Comparison of ENCODE assay signal across 9 mouse cellular contexts in genomic region chr9:65562081-65562506, GRCm38 (mm10). TPM values are rescaled to one million over a fixed set of nuclear protein-coding genes. Genes with fewer than 3 reads are reported as not detected.
DNase-seq lines count a peak whose midpoint lies in the region; ATAC-seq lines count a peak whose summit lies in the region.
"Had no signal": no experiment of that assay in that cellular context is flagged by ENCODE, and none has a peak within 500 bp of the region (broad histone marks: within the 10 kb centered on the region; RNA-seq: fewer than 3 reads in every experiment).

No protein-coding gene starts in this region.

- H3K27me3 ChIP-seq in intestine, embryonic 14.5 days (replicated peaks; ENCODE audit: control insufficient read depth, insufficient read depth, low read length), result no peaks in the 10 kb centered on the region

- no peaks in the 10 kb centered on the region for H3K9me3 ChIP-seq in intestine, embryonic 14.5 days (ENCODE audit: control insufficient read depth, low read length)

- H3K4me2 ChIP-seq in intestine, embryonic 14.5 days (ENCODE audit: low read length), result no peak overlapping the region

- H3K4me1 ChIP-seq in intestine, embryonic 14.5 days (replicated peaks; ENCODE audit: control insufficient read depth, insufficient read depth, low read length), result peaks cover 9% of the 10 kb centered on the region

- peak overlapping the region; percentile 61 for H3K27ac ChIP-seq in intestine, embryonic 14.5 days (ENCODE audit: low read depth)

- no peak overlapping the region for H3K4me3 ChIP-seq in intestine, embryonic 14.5 days (ENCODE audit: low read depth, low read length)

- intact Hi-C loops in left cerebral cortex, postnatal 10 days (cut with DNase I), result no loop called here

- H3K9ac ChIP-seq in intestine, embryonic 14.5 days (ENCODE audit: low read length), result 0 out of 2 replicates have a peak overlapping the region, but pooled peaks have one; percentile 22

- peak; percentile 60 for DNase-seq in adrenal gland, postnatal 14 days
- peak; percentile 24 for DNase-seq in cerebellum, adult 8-10 months
- peak; percentile 57 for DNase-seq in gastrocnemius, postnatal 10 days
- DNase-seq in intestine, embryonic 14.5 days (ENCODE audit: low spot score), result no peak
- DNase-seq in left cerebral cortex, postnatal 10 days (ENCODE audit: extremely low spot score in 1 of 2, low spot score in 2 of 2), result peak; percentile 60 to 85
- peak; percentile 46 for DNase-seq in mesoderm, embryonic 11.5 days (ENCODE audit: low read depth, low spot score)

- 21% methylated on average over 4 of the region's 4 CpGs for WGBS in intestine, embryonic 14.5 days

- peaks cover 50% of the 10 kb centered on the region for H3K36me3 ChIP-seq in intestine, embryonic 14.5 days (ENCODE audit: control insufficient read depth, insufficient read depth, low read length)

- ATAC-seq in intestine, embryonic 14.5 days (replicated peaks; ENCODE audit: low FRiP score, low TSS enrichment, low read depth), result 0 out of 2 replicates have a peak, but pooled peaks have one; percentile 40
- ATAC-seq in CD4-positive, CD25-positive, alpha-beta regulatory T cell, adult 4 months, result no peak
- ATAC-seq in activated CD4-positive, CD25-positive, alpha-beta regulatory T cell, adult 4 months, result no peak

RNA-seq across cellular contexts. Expression of gene Plekho2, which starts 17.7 kb away (rescaled TPM):
- 36.1 and 48.0 TPM in 2 replicates for total RNA-seq in adrenal gland, postnatal 14 days (2021)
- total RNA-seq in gastrocnemius, postnatal 10 days (2021), result 10 to 100 TPM; 11.4 to 17.3 TPM
- polyA plus RNA-seq in intestine, embryonic 14.5 days (2014; fragmentation: Nextera tagmentation; extraction: Ambion mirVana), result 11.9 and 12.6 TPM in 2 replicates
- 1 to 10 TPM; 4.9 to 9.5 TPM for total RNA-seq in left cerebral cortex, postnatal 10 days (2021)
- polyA plus RNA-seq in CD4-positive, CD25-positive, alpha-beta regulatory T cell, adult 4 months (2017; shearing (Covaris generic)), result 10 to 100 TPM; 53.6 to 81.0 TPM
- 10 to 100 TPM; 48.8 to 64.6 TPM for polyA plus RNA-seq in activated CD4-positive, CD25-positive, alpha-beta regulatory T cell, adult 4 months (2017; shearing (Covaris generic))

RNA-seq across cellular contexts. Expression of gene Pif1, which starts 24.9 kb away (rescaled TPM):
- 1.7 and 2.9 TPM in 2 replicates for total RNA-seq in adrenal gland, postnatal 14 days (2021)
- 1 to 10 TPM in 1 of 2 experiments, under 1 TPM in 1; 0.92 to 1.4 TPM for total RNA-seq in gastrocnemius, postnatal 10 days (2021)
- 8.1 and 9.9 TPM in 2 replicates for polyA plus RNA-seq in intestine, embryonic 14.5 days (2014; fragmentation: Nextera tagmentation; extraction: Ambion mirVana)
- 1 to 10 TPM in 1 of 2 experiments, under 1 TPM in 1; 0.79 to 1.1 TPM for total RNA-seq in left cerebral cortex, postnatal 10 days (2021)
- polyA plus RNA-seq in CD4-positive, CD25-positive, alpha-beta regulatory T cell, adult 4 months (2017; shearing (Covaris generic)), result 1 to 10 TPM in 1 of 2 experiments, under 1 TPM in 1; 0.73 to 1.1 TPM
- polyA plus RNA-seq in activated CD4-positive, CD25-positive, alpha-beta regulatory T cell, adult 4 months (2017; shearing (Covaris generic)), result 1 to 10 TPM; 2.4 to 2.6 TPM
- total RNA-seq: neutrophil, adult 5-6 weeks had no signal

RNA-seq across cellular contexts. Expression of gene Ankdd1a, which starts 42.1 kb away (rescaled TPM):
- 0.41 TPM in 1 of 2 replicates, not detected in the other for total RNA-seq in adrenal gland, postnatal 14 days (2021)
- not detected for total RNA-seq in gastrocnemius, postnatal 10 days (2021)
- polyA plus RNA-seq in intestine, embryonic 14.5 days (2014; fragmentation: Nextera tagmentation; extraction: Ambion mirVana), result not detected in 2 replicates
- total RNA-seq in left cerebral cortex, postnatal 10 days (2021), result 1 to 10 TPM; 2.7 to 3.4 TPM
- under 1 TPM in 1 of 2 experiments, not detected in 1; 0.35 TPM for polyA plus RNA-seq in CD4-positive, CD25-positive, alpha-beta regulatory T cell, adult 4 months (2017; shearing (Covaris generic))
- under 1 TPM in 1 of 2 experiments, not detected in 1; 0.37 TPM for polyA plus RNA-seq in activated CD4-positive, CD25-positive, alpha-beta regulatory T cell, adult 4 months (2017; shearing (Covaris generic))
